Mouse (Mus musculus) heart, adult 2 months (tissue): Measurements from ENCODE around the gene Grik4.

Source experiments
- CTCF ChIP-seq: fragments of 200-600 bp; IDR thresholded peaks from 2 replicates; pipeline ENCODE4 v1.8.1; 2022; ENCODE audit warnings: antibody characterized with exemption, mild to moderate bottlenecking, moderate library complexity
- EP300 ChIP-seq: fragments of 200-500 bp; IDR thresholded peaks from 2 replicates; pipeline ENCODE4 v1.6.1; 2011; ENCODE audit warnings: low read depth, low read length, control low read depth; ENCODE audit not compliant: insufficient read depth
- POLR2A ChIP-seq: fragments of 200-500 bp; IDR thresholded peaks from 2 replicates; pipeline ENCODE4 v1.6.1; 2011; ENCODE audit warnings: mild to moderate bottlenecking, low read depth, low read length, control low read depth; ENCODE audit not compliant: insufficient read depth

GRCm38 (mm10) chr9:42846139-42846538, 98.2 kb downstream of the Grik4 start:
- no peak for TF ChIP-seq POLR2A
- no peak for TF ChIP-seq CTCF
- TF ChIP-seq EP300: no peak
